Mouse (Mus musculus): ENCODE measurements around the gene Nav2.

Nav2 gene

GRCm38 (mm10) chr7:49488493-49489087 lies 580.1 kb downstream of the Nav2 start:
- DNase-seq (ENCODE audit: low read depth) = no peak

- DNase-seq (ENCODE audit: low read depth) = no peak
Measured at GRCm38 (mm10) chr7:49490814-49491213, 582.3 kb downstream of the Nav2 start.

GRCm38 (mm10) chr7:49492622-49493021 lies 584.1 kb downstream of the Nav2 start:
- DNase-seq (ENCODE audit: low read depth) = no peak

GRCm38 (mm10) chr7:49493210-49493609 lies 584.7 kb downstream of the Nav2 start:
- DNase-seq (ENCODE audit: low read depth) = no peak

- DNase-seq (ENCODE audit: low read depth) = no peak
Measured at GRCm38 (mm10) chr7:49494654-49495053, 586.1 kb downstream of the Nav2 start.

GRCm38 (mm10) chr7:49496111-49496510 lies 587.6 kb downstream of the Nav2 start:
- DNase-seq (ENCODE audit: low read depth) = no peak

GRCm38 (mm10) chr7:49496766-49497425 lies 588.4 kb downstream of the Nav2 start:
- DNase-seq (ENCODE audit: low read depth) = no peak

GRCm38 (mm10) chr7:49497426-49497892 lies 588.9 kb downstream of the Nav2 start:
- DNase-seq (ENCODE audit: low read depth) = no peak

- DNase-seq (ENCODE audit: low read depth) = no peak
Measured at GRCm38 (mm10) chr7:49499598-49499997, 591.1 kb downstream of the Nav2 start.

- DNase-seq (ENCODE audit: low read depth) = no peak
Measured at GRCm38 (mm10) chr7:49500916-49501315, 592.4 kb downstream of the Nav2 start.

GRCm38 (mm10) chr7:49503419-49503818 lies 594.9 kb downstream of the Nav2 start:
- no peak for DNase-seq (ENCODE audit: low read depth)

- DNase-seq (ENCODE audit: low read depth) = no peak
Measured at GRCm38 (mm10) chr7:49503881-49504280, 595.4 kb downstream of the Nav2 start.

GRCm38 (mm10) chr7:49504297-49504696 lies 595.8 kb downstream of the Nav2 start:
- DNase-seq (ENCODE audit: low read depth) = no peak

GRCm38 (mm10) chr7:49505024-49505423 lies 596.5 kb downstream of the Nav2 start:
- DNase-seq (ENCODE audit: low read depth) = no peak

GRCm38 (mm10) chr7:49506085-49506820 lies 597.7 kb downstream of the Nav2 start:
- no peak for DNase-seq (ENCODE audit: low read depth)

GRCm38 (mm10) chr7:49507943-49508506 lies 599.5 kb downstream of the Nav2 start:
- no peak for DNase-seq (ENCODE audit: low read depth)

GRCm38 (mm10) chr7:49511820-49512453 lies 603.4 kb downstream of the Nav2 start:
- no peak for DNase-seq (ENCODE audit: low read depth)

- no peak for DNase-seq (ENCODE audit: low read depth)
Measured at GRCm38 (mm10) chr7:49513763-49514437, 605.4 kb downstream of the Nav2 start.

- DNase-seq (ENCODE audit: low read depth) = no peak
Measured at GRCm38 (mm10) chr7:49515012-49515411, 606.5 kb downstream of the Nav2 start.

GRCm38 (mm10) chr7:49520504-49520903 lies 612.0 kb downstream of the Nav2 start:
- DNase-seq (ENCODE audit: low read depth) = no peak

GRCm38 (mm10) chr7:49521349-49521748 lies 612.8 kb downstream of the Nav2 start:
- no peak for DNase-seq (ENCODE audit: low read depth)

GRCm38 (mm10) chr7:49521976-49522375 lies 613.5 kb downstream of the Nav2 start:
- no peak for DNase-seq (ENCODE audit: low read depth)

All from fibroblast of lung, adult 2 months (primary cell).